Mouse (Mus musculus): ENCODE results near the gene Prrt1.
A peak's percentile ranks its signal among the peaks of the same experiment; 100 is the strongest.

Prrt1 gene

GRCm38 (mm10) chr17:34627943-34628643 is 1.2 kb upstream of the Prrt1 start, which contains the start of gene Ppt2:
Gene Ppt2, minus strand, starts transcription at chr17:34628510.
- DNase-seq (ENCODE audit: low read depth, low spot score), result no peak

- DNase-seq (ENCODE audit: low read depth, low spot score), result no peak
Measured at GRCm38 (mm10) chr17:34628644-34628967, 727 bp upstream of the Prrt1 start.

GRCm38 (mm10) chr17:34629796-34630603 is 667 bp downstream of the Prrt1 start:
- DNase-seq (ENCODE audit: low read depth, low spot score), result no peak

GRCm38 (mm10) chr17:34630761-34631301 is 1.5 kb downstream of the Prrt1 start:
- DNase-seq (ENCODE audit: low read depth, low spot score), result no peak

- DNase-seq (ENCODE audit: low read depth, low spot score), result no peak
Measured at GRCm38 (mm10) chr17:34631647-34632046, 2.3 kb downstream of the Prrt1 start.

GRCm38 (mm10) chr17:34632261-34632691 is 2.9 kb downstream of the Prrt1 start:
- DNase-seq (ENCODE audit: low read depth, low spot score), result peak; percentile 79

- no peak for DNase-seq (ENCODE audit: low read depth, low spot score)
Measured at GRCm38 (mm10) chr17:34635671-34636070, 6.3 kb downstream of the Prrt1 start.

- DNase-seq (ENCODE audit: low read depth, low spot score), result no peak
Measured at GRCm38 (mm10) chr17:34637459-34637858, 8.1 kb downstream of the Prrt1 start.

- no peak for DNase-seq (ENCODE audit: low read depth, low spot score)
Measured at GRCm38 (mm10) chr17:34639461-34640255, 10.3 kb downstream of the Prrt1 start.

- DNase-seq (ENCODE audit: low read depth, low spot score), result no peak
Measured at GRCm38 (mm10) chr17:34640778-34641601, 11.7 kb downstream of the Prrt1 start.

- DNase-seq (ENCODE audit: low read depth, low spot score), result no peak
Measured at GRCm38 (mm10) chr17:34641945-34642344, 12.6 kb downstream of the Prrt1 start.

GRCm38 (mm10) chr17:34643379-34643778 is 14.0 kb downstream of the Prrt1 start:
- no peak for DNase-seq (ENCODE audit: low read depth, low spot score)

- DNase-seq (ENCODE audit: low read depth, low spot score), result no peak
Measured at GRCm38 (mm10) chr17:34643944-34644343, 14.6 kb downstream of the Prrt1 start.

- peak; percentile 96 for DNase-seq (ENCODE audit: low read depth, low spot score)
Measured at GRCm38 (mm10) chr17:34644608-34645007, 15.3 kb downstream of the Prrt1 start, which contains the start of gene Fkbpl. Gene Fkbpl, plus strand, starts transcription at chr17:34644764.

- DNase-seq (ENCODE audit: low read depth, low spot score), result no peak
Measured at GRCm38 (mm10) chr17:34645256-34645829, 16.0 kb downstream of the Prrt1 start.

- no peak for DNase-seq (ENCODE audit: low read depth, low spot score)
Measured at GRCm38 (mm10) chr17:34645831-34646511, 16.6 kb downstream of the Prrt1 start.

GRCm38 (mm10) chr17:34646906-34647787 is 17.8 kb downstream of the Prrt1 start, which contains the start of gene Atf6b:
Gene Atf6b, plus strand, starts transcription at chr17:34647146.
- DNase-seq (ENCODE audit: low read depth, low spot score), result peak; percentile 97

GRCm38 (mm10) chr17:34648141-34648890 is 19.0 kb downstream of the Prrt1 start:
- DNase-seq (ENCODE audit: low read depth, low spot score), result peak; percentile 61
